42 mouse cellular contexts compared by ENCODE assay signal in genomic region chr1:87106536-87106935, GRCm38 (mm10). TPM values are rescaled to one million over a fixed set of nuclear protein-coding genes. Genes with fewer than 3 reads are reported as not detected.
"Had no signal": no experiment of that assay in that cellular context is flagged by ENCODE, and none has a peak within 500 bp of the region (broad histone marks: within the 10 kb centered on the region; RNA-seq: fewer than 3 reads in every experiment).

No protein-coding gene starts in this region.

- ATAC-seq: hindbrain, postnatal 0 days; intestine, embryonic 16.5 days; liver, embryonic 12.5 days had no signal

- DNase-seq: gastrocnemius, postnatal 14 days; gastrocnemius, postnatal 36 days; heart, adult 11 months; heart, adult 2 months; heart, postnatal 14 days; heart, postnatal 36 days; kidney, adult 11 months; kidney, adult 2 months; kidney, adult 9 months; kidney, postnatal 14 days; kidney, postnatal 36 days; layer of hippocampus, adult 9-11 months; layer of hippocampus, postnatal 36 days; left cerebral cortex, postnatal 4 days had no signal

- H3K4me2 ChIP-seq: heart, embryonic 11.5 days; heart, embryonic 13.5 days; heart, embryonic 15.5 days; hindbrain, embryonic 13.5 days; hindbrain, embryonic 15.5 days; kidney, embryonic 15.5 days; limb, embryonic 13.5 days; limb, embryonic 15.5 days; liver, embryonic 12.5 days had no signal

- H3K9ac ChIP-seq: heart, embryonic 13.5 days; heart, embryonic 15.5 days; hindbrain, embryonic 13.5 days; hindbrain, embryonic 15.5 days; kidney, embryonic 15.5 days; limb, embryonic 13.5 days; limb, embryonic 15.5 days; liver, embryonic 12.5 days had no signal

- H3K27ac ChIP-seq: heart, adult 2 months; heart, embryonic 13.5 days; heart, embryonic 15.5 days; hindbrain, embryonic 13.5 days; hindbrain, embryonic 15.5 days; hindbrain, postnatal 0 days; kidney, embryonic 15.5 days; kidney, postnatal 0 days; limb, embryonic 13.5 days; limb, embryonic 15.5 days; liver, embryonic 12.5 days had no signal

- H3K4me3 ChIP-seq: heart, adult 2 months; heart, embryonic 13.5 days; heart, embryonic 15.5 days; hindbrain, embryonic 13.5 days; hindbrain, embryonic 15.5 days; kidney, embryonic 15.5 days; limb, embryonic 13.5 days; limb, embryonic 15.5 days; liver, embryonic 12.5 days had no signal

- H3K4me1 ChIP-seq: heart, embryonic 13.5 days; heart, embryonic 15.5 days; hindbrain, embryonic 13.5 days; hindbrain, embryonic 15.5 days; kidney, embryonic 15.5 days; limb, embryonic 13.5 days; limb, embryonic 15.5 days had no signal

- H3K36me3 ChIP-seq: heart, embryonic 13.5 days; heart, embryonic 15.5 days; hindbrain, embryonic 13.5 days; hindbrain, embryonic 15.5 days; kidney, embryonic 15.5 days; limb, embryonic 13.5 days; limb, embryonic 15.5 days; liver, embryonic 12.5 days had no signal

- H3K9me3 ChIP-seq: heart, embryonic 13.5 days; heart, embryonic 15.5 days; hindbrain, embryonic 13.5 days; hindbrain, embryonic 15.5 days; kidney, embryonic 15.5 days; limb, embryonic 13.5 days; limb, embryonic 15.5 days; liver, embryonic 12.5 days had no signal

- H3K27me3 ChIP-seq: heart, embryonic 13.5 days; heart, embryonic 15.5 days; hindbrain, embryonic 13.5 days; hindbrain, embryonic 15.5 days; kidney, embryonic 15.5 days; limb, embryonic 13.5 days; limb, embryonic 15.5 days; liver, embryonic 12.5 days had no signal

RNA-seq across cellular contexts. Expression of gene Alpi, which starts 5.1 kb away (rescaled TPM):
- total RNA-seq: gastrocnemius, adult 18-20 months; gastrocnemius, adult 8-10 months; gastrocnemius, postnatal 14 days; gastrocnemius, postnatal 36 days; heart, adult 2 months; heart, postnatal 14 days; heart, postnatal 36 days; hematopoietic stem cell, adult 5-6 weeks; hindbrain, postnatal 0 days; layer of hippocampus, adult 18-20 months; layer of hippocampus, postnatal 36 days; left cerebral cortex, postnatal 10 days; left cerebral cortex, postnatal 25 days; left cerebral cortex, postnatal 4 days; liver, adult 2 months had no signal
- polyA plus RNA-seq: gonadal fat pad, adult 2 months; heart, embryonic 11.5 days; heart, embryonic 13.5 days; heart, embryonic 15.5 days; heart, postnatal 0 days; hindbrain, embryonic 11.5 days; hindbrain, embryonic 13.5 days; hindbrain, embryonic 15.5 days; hindbrain, postnatal 0 days; kidney, adult 2 months; kidney, embryonic 15.5 days; kidney, postnatal 0 days; limb, embryonic 11.5 days; limb, embryonic 15.5 days; liver, embryonic 12.5 days had no signal

RNA-seq across cellular contexts. Expression of gene Alppl2, which starts 16.8 kb away (rescaled TPM):
- total RNA-seq: gastrocnemius, adult 18-20 months; gastrocnemius, adult 8-10 months; gastrocnemius, postnatal 14 days; gastrocnemius, postnatal 36 days; heart, adult 2 months; heart, postnatal 14 days; heart, postnatal 36 days; hematopoietic stem cell, adult 5-6 weeks; hindbrain, postnatal 0 days; layer of hippocampus, adult 18-20 months; layer of hippocampus, adult 8-10 months; layer of hippocampus, postnatal 14 days; layer of hippocampus, postnatal 36 days; left cerebral cortex, adult 18-20 months; left cerebral cortex, adult 8-10 months; left cerebral cortex, postnatal 10 days; left cerebral cortex, postnatal 25 days; left cerebral cortex, postnatal 4 days; liver, adult 2 months had no signal
- polyA plus RNA-seq: heart, adult 2 months; heart, embryonic 11.5 days; heart, embryonic 13.5 days; heart, embryonic 15.5 days; heart, postnatal 0 days; hindbrain, embryonic 11.5 days; hindbrain, embryonic 13.5 days; hindbrain, embryonic 15.5 days; hindbrain, postnatal 0 days; intestine, embryonic 14.5 days; intestine, embryonic 16.5 days; kidney, adult 2 months; kidney, embryonic 15.5 days; kidney, postnatal 0 days; limb, embryonic 11.5 days; limb, embryonic 13.5 days; limb, embryonic 15.5 days; liver, adult 2 months; liver, embryonic 12.5 days had no signal

RNA-seq across cellular contexts. Expression of gene Akp3, which starts 18.2 kb away (rescaled TPM):
- total RNA-seq: gastrocnemius, adult 18-20 months; gastrocnemius, adult 8-10 months; gastrocnemius, postnatal 14 days; gastrocnemius, postnatal 36 days; heart, adult 2 months; heart, postnatal 14 days; heart, postnatal 36 days; hematopoietic stem cell, adult 5-6 weeks; hindbrain, postnatal 0 days; layer of hippocampus, adult 18-20 months; layer of hippocampus, adult 8-10 months; layer of hippocampus, postnatal 14 days; layer of hippocampus, postnatal 36 days; left cerebral cortex, adult 18-20 months; left cerebral cortex, adult 8-10 months; left cerebral cortex, postnatal 10 days; left cerebral cortex, postnatal 25 days; left cerebral cortex, postnatal 4 days; liver, adult 2 months had no signal
- polyA plus RNA-seq: heart, embryonic 11.5 days; heart, embryonic 13.5 days; heart, embryonic 15.5 days; heart, postnatal 0 days; hindbrain, embryonic 11.5 days; hindbrain, embryonic 13.5 days; hindbrain, embryonic 15.5 days; hindbrain, postnatal 0 days; intestine, embryonic 14.5 days; kidney, adult 2 months; kidney, embryonic 15.5 days; kidney, postnatal 0 days; limb, embryonic 11.5 days; limb, embryonic 13.5 days; limb, embryonic 15.5 days; liver, adult 2 months; liver, embryonic 12.5 days had no signal

RNA-seq across cellular contexts. Expression of gene Ecel1, which starts 49.8 kb away (rescaled TPM):
- total RNA-seq: gastrocnemius, adult 18-20 months; gastrocnemius, adult 8-10 months; gastrocnemius, postnatal 14 days; gastrocnemius, postnatal 36 days; heart, adult 2 months; heart, postnatal 14 days; heart, postnatal 36 days; hematopoietic stem cell, adult 5-6 weeks; liver, adult 2 months had no signal
- polyA plus RNA-seq: heart, embryonic 11.5 days; liver, adult 2 months had no signal
